Mouse (Mus musculus): ENCODE results near the gene Lce1c. TPM values are rescaled to one million over a fixed set of nuclear protein-coding genes. Genes with fewer than 3 reads are reported as not detected.
A peak's percentile ranks its signal among the peaks of the same experiment; 100 is the strongest.
"Not testable (repeated sequence)": the region's sequence is repeated elsewhere in the genome, so short reads cannot be mapped to it uniquely, and the experiment has no call there.

Gene Lce1c
- not detected in 2 replicates for polyA plus RNA-seq (2015; fragmentation: Nextera tagmentation; extraction: Ambion mirVana)

DNA sequence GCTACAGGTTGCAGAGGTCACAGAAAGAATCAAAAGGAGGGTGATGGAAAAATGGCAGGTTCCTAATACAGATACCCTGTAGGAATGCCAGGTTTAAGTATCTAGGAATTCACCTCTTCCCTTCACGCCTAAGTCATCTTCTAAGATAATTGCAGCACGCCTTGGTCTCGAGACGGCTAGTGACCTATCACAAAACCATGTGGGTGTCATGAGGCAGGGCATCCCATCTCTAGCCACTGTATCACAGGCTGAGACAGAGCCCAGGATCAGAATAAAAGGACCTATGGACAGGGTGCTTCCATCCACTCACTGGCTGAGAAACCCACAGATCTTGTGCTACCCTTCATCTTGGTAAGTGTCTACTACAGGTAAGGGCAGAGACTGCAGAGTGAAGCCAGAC, at the start of gene Lce1c:
Gene Lce1c (plus strand): TSS at position 301 of the 400 bp plus-strand sequence.
- H3K4me2 ChIP-seq = no peak within 1 kb of the TSS
- H3K27me3 ChIP-seq (replicated peaks) = no peaks in the 10 kb centered on the region
- WGBS = 93% methylated on average over 4 of the region's 4 CpGs
- ATAC-seq (ENCODE audit: low FRiP score) = no peak
- H3K9me3 ChIP-seq (replicated peaks) = no peaks in the 10 kb centered on the region
- no peak within 1 kb of the TSS for H3K9ac ChIP-seq (replicated peaks)
- no peaks in the 10 kb centered on the region for H3K4me1 ChIP-seq
- no peak within 1 kb of the TSS for H3K4me3 ChIP-seq (replicated peaks)
- no peak within 1 kb of the TSS for H3K27ac ChIP-seq (replicated peaks)
- H3K36me3 ChIP-seq = no peaks in the 10 kb centered on the region

DNA sequence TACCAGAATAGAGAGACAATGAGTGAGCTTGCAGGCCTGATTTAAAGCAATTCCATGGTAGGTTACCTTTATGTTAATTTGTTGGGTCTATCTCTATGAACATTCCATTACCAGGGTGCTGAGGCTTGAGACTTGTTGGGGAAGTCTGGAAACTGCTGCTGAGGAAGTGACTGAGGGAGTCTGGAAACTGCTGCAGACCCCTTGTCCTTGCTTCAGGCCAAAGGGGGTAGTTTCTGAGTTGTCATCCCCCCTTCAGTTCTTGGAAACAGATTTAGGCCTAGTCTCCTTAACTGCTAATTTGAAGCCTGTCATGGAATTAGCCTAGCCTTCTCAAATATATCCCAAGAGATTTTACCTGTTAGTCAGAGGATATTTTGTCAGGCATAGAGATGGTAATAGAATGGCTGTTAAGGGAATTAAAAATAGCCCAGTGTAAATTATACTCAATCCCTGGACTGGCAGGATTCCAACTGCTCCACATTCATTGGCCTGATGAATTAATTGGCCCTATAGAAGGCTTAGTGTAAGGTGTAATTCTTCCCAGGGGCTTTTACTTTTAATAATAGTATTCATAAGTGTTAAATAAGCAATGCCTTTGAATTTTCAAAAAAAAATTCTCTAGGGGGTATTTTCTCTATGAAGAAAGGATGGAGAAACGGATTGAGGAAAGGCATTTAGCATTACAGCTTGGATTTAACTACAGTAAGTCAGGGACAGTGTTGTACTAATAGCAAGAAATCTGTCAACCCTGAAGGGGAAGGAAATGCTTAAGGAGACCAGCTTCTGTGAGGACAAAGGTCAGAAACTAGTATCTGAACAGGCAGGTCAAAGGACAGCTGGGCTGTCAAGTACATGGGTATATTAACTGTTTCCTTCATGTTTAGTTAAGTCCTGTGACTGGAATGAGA, 41.0 kb upstream of the Lce1c start:
- no peak overlapping the region for H3K9ac ChIP-seq (replicated peaks)
- no peaks in the 10 kb centered on the region for H3K9me3 ChIP-seq (replicated peaks)
- no peaks in the 10 kb centered on the region for H3K36me3 ChIP-seq
- peak; percentile 69 for ATAC-seq (ENCODE audit: low FRiP score)
- H3K27ac ChIP-seq (replicated peaks) = no peak overlapping the region
- no peak overlapping the region for H3K4me2 ChIP-seq
- no peak overlapping the region for H3K4me3 ChIP-seq (replicated peaks)
- 20% methylated on average over 1 of the region's 1 CpGs for WGBS
- H3K4me1 ChIP-seq = no peaks in the 10 kb centered on the region
- H3K27me3 ChIP-seq (replicated peaks) = no peaks in the 10 kb centered on the region

DNA sequence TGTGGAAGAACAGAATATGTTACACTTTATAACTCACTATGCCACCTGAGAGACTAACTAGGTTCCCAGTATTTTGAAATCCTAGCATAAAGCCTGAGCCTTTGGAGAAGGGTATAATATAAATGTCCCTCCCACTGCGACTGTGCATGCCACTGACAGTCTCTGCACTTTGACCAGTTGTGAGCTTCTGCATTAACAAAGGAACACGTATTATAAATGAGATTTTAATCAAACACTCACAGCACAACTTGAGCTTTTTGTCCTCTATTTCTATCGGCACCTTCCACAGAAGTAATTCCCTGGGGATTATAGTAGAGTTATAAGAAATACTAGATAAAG, 40.4 kb upstream of the Lce1c start:
- WGBS = 77% methylated on average over 3 of the region's 3 CpGs
- Histone ChIP-seq H3K27ac (replicated peaks) (no peak overlapping the region), H3K9ac (replicated peaks) (no peak overlapping the region), H3K36me3 (no peaks in the 10 kb centered on the region), H3K4me3 (replicated peaks) (no peak overlapping the region), H3K4me2 (no peak overlapping the region), H3K9me3 (replicated peaks) (no peaks in the 10 kb centered on the region), H3K27me3 (replicated peaks) (no peaks in the 10 kb centered on the region), H3K4me1 (no peaks in the 10 kb centered on the region)
- ATAC-seq (ENCODE audit: low FRiP score) = no peak

DNA sequence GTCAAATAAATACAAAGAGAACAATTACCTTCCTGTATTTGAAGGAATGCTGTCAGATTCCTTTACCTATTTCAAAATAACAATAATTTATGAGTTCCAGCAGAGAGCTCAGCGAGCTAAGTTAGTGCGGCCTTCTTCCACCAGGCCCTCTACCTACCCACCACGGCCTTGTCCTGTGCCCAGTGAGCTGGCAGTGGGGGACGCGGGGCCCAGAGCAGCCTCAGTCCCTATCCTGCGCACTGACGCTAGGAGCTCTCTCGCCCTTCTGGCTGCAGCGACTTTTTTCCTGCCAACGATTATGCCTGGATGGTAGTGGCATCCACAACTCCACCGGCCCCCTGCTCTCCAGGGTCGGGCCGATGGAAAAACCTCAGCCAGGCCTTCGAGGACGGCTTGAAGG, 39.2 kb upstream of the Lce1c start:
- no peaks in the 10 kb centered on the region for H3K36me3 ChIP-seq
- H3K4me2 ChIP-seq = no peak overlapping the region
- WGBS = 91% methylated on average over 15 of the region's 15 CpGs
- no peaks in the 10 kb centered on the region for H3K27me3 ChIP-seq (replicated peaks)
- no peaks in the 10 kb centered on the region for H3K4me1 ChIP-seq
- ATAC-seq (ENCODE audit: low FRiP score) = no peak
- H3K27ac ChIP-seq (replicated peaks) = no peak overlapping the region
- H3K9me3 ChIP-seq (replicated peaks) = no peaks in the 10 kb centered on the region
- no peak overlapping the region for H3K4me3 ChIP-seq (replicated peaks)
- no peak overlapping the region for H3K9ac ChIP-seq (replicated peaks)

DNA sequence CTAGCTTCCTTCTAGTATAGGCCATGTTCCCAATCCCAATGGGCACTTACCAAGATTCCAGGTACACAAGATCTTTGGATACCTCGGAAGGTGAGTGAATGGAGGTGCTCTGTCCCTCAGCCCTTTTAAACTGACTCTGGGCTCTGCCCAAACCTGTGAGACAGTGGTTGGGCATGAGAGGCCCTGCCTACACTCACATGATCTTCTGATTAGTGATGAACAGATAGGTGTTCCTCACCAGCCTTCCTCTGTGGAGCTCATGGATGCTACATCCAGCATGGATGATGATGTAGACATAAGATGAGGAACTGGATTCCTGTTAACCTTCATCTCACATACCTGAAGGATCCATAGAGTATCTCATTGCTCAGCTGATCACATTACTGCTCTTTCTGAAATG, 30.8 kb upstream of the Lce1c start, which contains the start of gene Lce1a1:
Gene Lce1a1 (minus strand): TSS at position 101 of the 400 bp plus-strand sequence.
- 93% methylated on average over 1 of the region's 1 CpGs for WGBS
- H3K4me2 ChIP-seq = no peak within 1 kb of the TSS

DNA sequence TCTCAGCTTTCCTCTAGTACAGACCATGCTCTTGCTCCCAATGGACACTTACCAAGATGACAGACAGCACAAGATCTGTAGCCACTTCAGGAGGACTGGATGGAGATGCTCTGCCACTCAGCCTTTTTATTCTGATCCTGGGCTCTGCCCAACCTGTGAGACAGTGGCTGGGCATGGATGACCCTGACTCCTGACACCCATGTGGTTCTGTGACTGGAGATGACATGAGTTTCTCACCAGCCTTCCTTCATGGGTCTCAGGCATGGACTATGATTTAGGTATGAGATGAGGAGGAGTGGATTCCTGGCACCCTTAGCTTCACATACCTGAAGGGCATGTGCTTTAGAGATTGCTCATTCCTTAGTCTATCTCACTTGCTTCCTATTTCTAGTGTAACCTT, 22.2 kb upstream of the Lce1c start, which contains the start of gene Lce1b:
Gene Lce1b (minus strand): TSS at position 101 of the 400 bp plus-strand sequence.
- H3K4me2 ChIP-seq = no peak within 1 kb of the TSS
- no peak for ATAC-seq (ENCODE audit: low FRiP score)
- H3K27ac ChIP-seq (replicated peaks) = no peak within 1 kb of the TSS
- no peaks in the 10 kb centered on the region for H3K36me3 ChIP-seq
- no peak within 1 kb of the TSS for H3K9ac ChIP-seq (replicated peaks)
- H3K9me3 ChIP-seq (replicated peaks) = no peaks in the 10 kb centered on the region
- H3K4me1 ChIP-seq = no peaks in the 10 kb centered on the region
- no peak within 1 kb of the TSS for H3K4me3 ChIP-seq (replicated peaks)
- H3K27me3 ChIP-seq (replicated peaks) = no peaks in the 10 kb centered on the region

More for the DNA sequence above, 30.8 kb upstream of the Lce1c start, which contains the start of gene Lce1a1:
- Histone ChIP-seq H3K4me1 (no peaks in the 10 kb centered on the region), H3K27me3 (replicated peaks) (no peaks in the 10 kb centered on the region), H3K27ac (replicated peaks) (no peak within 1 kb of the TSS), H3K9ac (replicated peaks) (no peak within 1 kb of the TSS), H3K9me3 (replicated peaks) (no peaks in the 10 kb centered on the region), H3K4me3 (replicated peaks) (no peak within 1 kb of the TSS), H3K36me3 (no peaks in the 10 kb centered on the region)
- ATAC-seq (ENCODE audit: low FRiP score) = no peak

DNA sequence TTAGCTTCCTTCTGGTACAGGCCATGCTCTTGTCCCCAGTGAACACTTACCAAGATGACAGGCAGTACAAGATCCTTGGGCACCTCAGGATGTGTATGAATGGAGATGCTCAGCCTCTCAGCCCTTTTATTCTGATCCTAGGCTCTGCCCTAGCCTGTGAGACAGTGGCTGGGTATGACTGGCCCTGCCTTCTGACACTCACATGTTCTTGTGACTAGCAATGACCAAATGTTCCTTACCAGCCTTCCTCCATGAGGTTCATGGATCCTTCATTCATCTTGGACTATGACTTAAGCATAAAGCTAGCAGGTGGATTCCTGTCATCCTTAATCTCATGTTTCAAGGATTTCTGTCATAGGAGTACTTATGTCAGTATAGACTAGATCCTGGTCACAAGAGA, 8.8 kb upstream of the Lce1c start, which contains the start of gene Lce1a2:
Gene Lce1a2 (minus strand): TSS at position 101 of the 400 bp plus-strand sequence.
- Histone ChIP-seq H3K36me3 (no peaks in the 10 kb centered on the region), H3K4me1 (no peaks in the 10 kb centered on the region), H3K27ac (replicated peaks) (no peak within 1 kb of the TSS), H3K4me3 (replicated peaks) (no peak within 1 kb of the TSS), H3K27me3 (replicated peaks) (no peaks in the 10 kb centered on the region), H3K4me2 (no peak within 1 kb of the TSS), H3K9ac (replicated peaks) (no peak within 1 kb of the TSS), H3K9me3 (replicated peaks) (no peaks in the 10 kb centered on the region)
- no peak for ATAC-seq (ENCODE audit: low FRiP score)

DNA sequence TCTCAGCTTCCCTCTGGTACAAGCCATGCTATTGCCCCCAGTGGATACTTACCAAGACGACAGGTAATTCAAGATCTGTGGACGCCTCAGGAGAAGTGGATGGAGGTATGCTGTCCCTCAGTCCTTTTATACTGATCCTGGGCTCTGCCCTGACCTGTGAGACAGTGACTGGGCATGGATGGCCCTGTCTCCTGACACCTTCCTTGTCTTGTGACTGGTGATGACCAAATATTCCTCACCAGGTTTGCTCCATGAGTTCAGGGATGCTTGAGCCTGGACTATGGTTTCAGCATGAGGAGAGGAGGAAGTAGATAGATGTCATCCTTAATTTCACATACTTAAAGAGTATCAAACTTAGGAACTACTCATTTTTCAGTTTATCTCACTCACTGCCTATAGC, 8.1 kb downstream of the Lce1c start, which contains the start of gene Lce1d:
Gene Lce1d (minus strand): TSS at position 101 of the 400 bp plus-strand sequence.
- no peaks in the 10 kb centered on the region for H3K9me3 ChIP-seq (replicated peaks)
- no peak within 1 kb of the TSS for H3K4me3 ChIP-seq (replicated peaks)
- H3K4me2 ChIP-seq = no peak within 1 kb of the TSS
- no peaks in the 10 kb centered on the region for H3K4me1 ChIP-seq
- H3K9ac ChIP-seq (replicated peaks) = no peak within 1 kb of the TSS
- ATAC-seq (ENCODE audit: low FRiP score) = no peak
- H3K36me3 ChIP-seq = no peaks in the 10 kb centered on the region
- no peak within 1 kb of the TSS for H3K27ac ChIP-seq (replicated peaks)
- 73% methylated on average over 2 of the region's 2 CpGs for WGBS
- H3K27me3 ChIP-seq (replicated peaks) = no peaks in the 10 kb centered on the region

DNA sequence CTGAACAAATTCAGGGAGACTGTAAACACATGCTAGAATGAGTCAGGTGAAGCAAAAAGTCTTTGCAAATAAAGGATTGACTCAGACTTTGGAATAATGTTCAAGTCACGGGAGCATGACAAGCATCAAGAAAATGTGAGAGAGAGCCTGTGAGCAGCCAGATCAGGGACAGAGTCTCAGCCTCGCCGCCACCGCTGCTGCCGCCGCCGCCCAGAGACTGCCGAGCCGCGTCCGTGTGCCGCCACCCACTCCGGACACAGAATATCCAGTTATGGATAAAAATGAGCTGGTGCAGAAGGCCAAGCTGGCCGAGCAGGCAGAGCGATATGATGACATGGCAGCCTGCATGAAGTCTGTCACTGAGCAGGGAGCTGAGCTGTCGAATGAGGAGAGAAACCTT, 10.1 kb downstream of the Lce1c start:
- H3K4me2 ChIP-seq; H3K9me3 ChIP-seq (replicated peaks); H3K27me3 ChIP-seq (replicated peaks); H3K27ac ChIP-seq (replicated peaks); ATAC-seq (ENCODE audit: low FRiP score); H3K36me3 ChIP-seq; H3K4me3 ChIP-seq (replicated peaks); H3K9ac ChIP-seq (replicated peaks); H3K4me1 ChIP-seq: not testable (repeated sequence)
- WGBS = 83% methylated on average over 16 of the region's 16 CpGs

DNA sequence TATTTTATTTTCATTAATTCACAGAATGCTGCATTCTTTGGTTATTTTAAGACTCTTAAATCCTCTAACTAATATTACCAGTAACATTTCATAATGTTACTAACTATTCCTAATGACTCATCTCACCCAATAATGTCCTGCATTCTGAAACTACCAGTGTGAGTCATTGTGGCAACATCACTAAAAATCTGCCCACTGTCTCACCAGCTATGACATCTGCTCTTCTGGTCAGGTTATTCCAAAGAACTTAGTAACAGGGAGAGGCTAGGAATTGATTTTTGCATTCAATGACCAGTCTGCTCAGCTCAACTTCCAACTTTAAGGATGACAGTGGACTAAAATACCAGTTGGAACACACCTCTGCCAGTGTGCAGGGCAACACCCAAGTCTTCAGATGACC, 12.6 kb downstream of the Lce1c start:
- H3K9me3 ChIP-seq (replicated peaks) = no peaks in the 10 kb centered on the region
- ATAC-seq (ENCODE audit: low FRiP score) = no peak
- H3K4me3 ChIP-seq (replicated peaks) = no peak overlapping the region
- no peak overlapping the region for H3K9ac ChIP-seq (replicated peaks)
- H3K4me2 ChIP-seq = no peak overlapping the region
- H3K27me3 ChIP-seq (replicated peaks) = no peaks in the 10 kb centered on the region
- no peaks in the 10 kb centered on the region for H3K36me3 ChIP-seq
- H3K27ac ChIP-seq (replicated peaks) = no peak overlapping the region
- no peaks in the 10 kb centered on the region for H3K4me1 ChIP-seq

DNA sequence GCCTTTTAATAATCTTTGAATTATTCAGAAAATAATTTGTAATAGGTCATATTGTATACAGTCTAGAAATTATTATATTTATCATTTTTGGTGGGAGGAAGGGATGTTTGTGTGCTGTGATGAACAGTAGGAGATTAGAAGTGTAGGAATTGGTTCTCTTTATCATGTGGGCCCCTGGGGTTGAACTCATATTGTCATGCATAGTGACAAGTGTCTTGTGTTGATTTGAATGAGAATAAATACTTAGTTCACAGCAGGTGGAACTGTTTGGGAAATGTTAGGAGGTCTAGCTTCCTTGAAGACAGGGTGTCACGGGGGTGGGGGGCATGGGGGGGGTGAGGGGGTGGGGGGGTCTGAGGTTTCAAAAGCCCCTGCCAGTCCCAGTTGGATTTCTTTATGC, 15.6 kb downstream of the Lce1c start:
- ATAC-seq (ENCODE audit: low FRiP score) = no peak
- Histone ChIP-seq H3K27ac (replicated peaks) (no peak overlapping the region), H3K4me3 (replicated peaks) (no peak overlapping the region), H3K4me2 (no peak overlapping the region), H3K9me3 (replicated peaks) (no peaks in the 10 kb centered on the region), H3K4me1 (no peaks in the 10 kb centered on the region), H3K9ac (replicated peaks) (no peak overlapping the region), H3K36me3 (no peaks in the 10 kb centered on the region), H3K27me3 (replicated peaks) (no peaks in the 10 kb centered on the region)
- WGBS = 7% methylated on average over 1 of the region's 1 CpGs

DNA sequence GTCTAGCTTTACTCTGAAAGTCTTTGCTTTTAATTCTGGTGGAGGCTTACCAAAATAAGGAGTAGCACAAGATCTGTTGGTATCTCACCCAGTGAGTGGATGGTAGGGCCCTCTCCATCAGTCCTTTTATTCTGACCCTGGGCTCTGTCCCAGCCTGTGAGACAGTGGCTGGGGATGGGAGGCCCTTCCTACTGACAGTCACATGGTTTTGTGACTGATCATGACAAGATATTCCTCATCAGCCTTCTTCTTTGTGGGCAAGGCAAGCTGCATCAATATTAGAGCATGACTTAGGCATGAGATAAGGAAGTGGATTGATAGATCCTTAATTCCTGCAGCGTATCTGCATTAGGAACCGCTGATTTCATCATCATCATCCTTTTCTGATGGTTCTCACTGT, 29.9 kb downstream of the Lce1c start, which contains the start of gene Lce1e:
Gene Lce1e (minus strand): TSS at position 101 of the 400 bp plus-strand sequence.
- H3K27me3 ChIP-seq (replicated peaks) = no peaks in the 10 kb centered on the region
- H3K27ac ChIP-seq (replicated peaks) = no peak within 1 kb of the TSS
- H3K9me3 ChIP-seq (replicated peaks) = no peaks in the 10 kb centered on the region
- no peak for ATAC-seq (ENCODE audit: low FRiP score)
- H3K4me1 ChIP-seq = no peaks in the 10 kb centered on the region
- no peak within 1 kb of the TSS for H3K4me3 ChIP-seq (replicated peaks)
- no peaks in the 10 kb centered on the region for H3K36me3 ChIP-seq
- WGBS = 95% methylated on average over 2 of the region's 2 CpGs
- no peak within 1 kb of the TSS for H3K4me2 ChIP-seq
- H3K9ac ChIP-seq (replicated peaks) = no peak within 1 kb of the TSS
